Mouse (Mus musculus) forebrain, embryonic 16.5 days (tissue): Measurements from ENCODE around the gene Gm11541. TPM values are rescaled to one million over a fixed set of nuclear protein-coding genes. Genes with fewer than 3 reads are reported as not detected.
"Not testable (repeated sequence)": the region's sequence is repeated elsewhere in the genome, so short reads cannot be mapped to it uniquely, and the experiment has no call there.

ENCODE experiments used
- ATAC-seq: fragments of 200-750 bp; cut with Nextera tagmentation; 2 replicates; pipeline ENCODE4 v1.8.0; 2017; ENCODE audit warnings: mild to moderate bottlenecking, moderate library complexity
- H3K27ac ChIP-seq: fragments of 300-500 bp; sonication (generic); 2 replicates; pipeline ENCODE4 v1.5.1; 2014; ENCODE audit warnings: low read length, control low read depth
- H3K27me3 ChIP-seq: fragments of 300-500 bp; sonication (generic); replicated peaks from 2 replicates; pipeline ENCODE4 v1.6.1; 2014; ENCODE audit warnings: low read length; ENCODE audit not compliant: control insufficient read depth, insufficient read depth
- H3K36me3 ChIP-seq: fragments of 300-500 bp; sonication (generic); 2 replicates; pipeline ENCODE4 v1.6.1; 2014; ENCODE audit not compliant: control insufficient read depth, insufficient read depth
- H3K4me1 ChIP-seq: fragments of 300-500 bp; sonication (generic); replicated peaks from 2 replicates; pipeline ENCODE4 v1.6.1; 2014; ENCODE audit warnings: low read length; ENCODE audit not compliant: control insufficient read depth, insufficient read depth
- H3K4me2 ChIP-seq: fragments of 300-500 bp; sonication (generic); 2 replicates; pipeline ENCODE4 v1.6.1; 2014; ENCODE audit warnings: mild to moderate bottlenecking, low read length, control low read depth
- H3K4me3 ChIP-seq: fragments of 300-500 bp; sonication (generic); replicated peaks from 2 replicates; pipeline ENCODE4 v1.5.1; 2014; ENCODE audit warnings: mild to moderate bottlenecking, low read length, control low read depth
- H3K9ac ChIP-seq: fragments of 300-500 bp; sonication (generic); replicated peaks from 2 replicates; pipeline ENCODE4 v1.6.1; 2014; ENCODE audit warnings: low read depth, low read length, control low read depth
- H3K9me3 ChIP-seq: fragments of 300-500 bp; sonication (generic); 2 replicates; pipeline ENCODE4 v1.6.1; 2016; ENCODE audit warnings: low read length; ENCODE audit not compliant: control insufficient read depth
- WGBS: fragments of 180-500 bp; shearing (Covaris S2); extraction: QIAGEN DNeasy Blood & Tissue Kit; methylation state at CpG from one replicate; pipeline ENCODE4 v1.1.7; 2014; 5-methylcytosine and 5-hydroxymethylcytosine counted together
- polyA plus RNA-seq: library from polyadenylated mRNA; unstranded; fragments of >200 nt; fragmentation: Nextera tagmentation; extraction: Ambion mirVana; gene quantifications from 2 replicates; pipeline ENCODE4 v1.2.1, GENCODE M21; 2015

Gene Gm11541
- polyA plus RNA-seq, 1 experiment from 2014 or later = not detected

DNA sequence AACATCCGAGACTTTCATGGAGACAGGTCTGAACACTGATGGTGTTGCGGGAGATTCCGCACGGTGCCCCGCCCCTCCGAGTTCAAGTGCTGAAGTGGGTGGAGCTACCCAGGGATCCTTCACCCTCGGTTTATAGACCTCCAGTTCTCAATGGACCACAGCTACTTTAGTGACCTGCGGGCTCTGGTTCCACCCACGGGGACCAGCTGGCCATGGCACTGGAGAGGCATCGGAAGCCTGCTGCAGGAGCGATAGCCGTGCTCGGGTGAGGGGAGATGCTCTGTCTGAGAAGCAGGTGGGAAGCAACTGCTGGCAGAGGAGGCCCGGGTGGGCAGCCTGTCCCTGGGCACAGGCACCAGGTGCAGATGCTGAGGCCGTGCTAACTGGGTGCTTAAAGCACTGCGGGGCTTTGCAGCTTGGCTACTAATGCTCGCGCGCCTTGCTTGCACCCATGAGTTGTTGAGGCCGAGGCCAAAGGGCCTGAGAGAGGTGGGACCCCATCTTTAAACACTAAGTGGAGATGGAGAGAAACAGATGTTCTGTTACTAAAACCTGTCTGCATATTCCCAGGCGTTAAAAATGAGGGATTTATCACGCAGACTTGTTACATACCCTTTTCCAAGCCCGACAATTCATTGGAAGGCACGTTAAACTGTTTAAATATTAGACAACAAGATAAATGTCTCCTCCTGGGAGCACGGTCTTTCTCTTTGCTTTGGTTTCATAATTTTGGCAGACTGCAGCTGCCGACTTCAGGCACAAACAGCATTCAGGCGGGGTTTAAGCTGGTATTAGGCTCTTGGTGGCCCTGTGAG, 2.7 kb downstream of the Gm11541 start:
- H3K9me3 ChIP-seq = no peaks in the 10 kb centered on the region
- H3K27me3 ChIP-seq = no peaks in the 10 kb centered on the region
- 68% methylated on average over 27 of the region's 27 CpGs for WGBS
- peaks cover 4% of the 10 kb centered on the region; the same call in 1 of the 2 replicates for H3K4me1 ChIP-seq
- no peak overlapping the region for H3K4me3 ChIP-seq
- no peak overlapping the region for H3K27ac ChIP-seq
- ATAC-seq = no peak
- no peak overlapping the region for H3K4me2 ChIP-seq
- H3K36me3 ChIP-seq = no peaks in the 10 kb centered on the region
- no peak overlapping the region for H3K9ac ChIP-seq

- H3K27ac ChIP-seq = no peak overlapping the region
These were observed 4.9 kb downstream of the Gm11541 start for GRCm38 (mm10) chr11:94699399-94699798.

GRCm38 (mm10) chr11:94697703-94698464, 6.4 kb downstream of the Gm11541 start:
- Histone ChIP-seq H3K36me3 (no peaks in the 10 kb centered on the region), H3K27me3 (no peaks in the 10 kb centered on the region), H3K9me3 (no peaks in the 10 kb centered on the region), H3K27ac (no peak overlapping the region), H3K4me3 (no peak overlapping the region), H3K4me2 (no peak overlapping the region), H3K4me1 (no peaks in the 10 kb centered on the region), H3K9ac (no peak overlapping the region)
- ATAC-seq = no peak
- 50% methylated on average over 13 of the region's 13 CpGs for WGBS

More at GRCm38 (mm10) chr11:94699399-94699798, 4.9 kb downstream of the Gm11541 start:
- H3K4me1 ChIP-seq = 0 out of 2 replicates have a peak, but pooled peaks cover 2% of the 10 kb centered on the region
- no peak overlapping the region for H3K9ac ChIP-seq
- H3K4me3 ChIP-seq = no peak overlapping the region
- no peak for ATAC-seq
- no peaks in the 10 kb centered on the region for H3K27me3 ChIP-seq
- H3K4me2 ChIP-seq = no peak overlapping the region
- WGBS = 94% methylated on average over 3 of the region's 3 CpGs
- H3K9me3 ChIP-seq = no peaks in the 10 kb centered on the region
- H3K36me3 ChIP-seq = no peaks in the 10 kb centered on the region

DNA sequence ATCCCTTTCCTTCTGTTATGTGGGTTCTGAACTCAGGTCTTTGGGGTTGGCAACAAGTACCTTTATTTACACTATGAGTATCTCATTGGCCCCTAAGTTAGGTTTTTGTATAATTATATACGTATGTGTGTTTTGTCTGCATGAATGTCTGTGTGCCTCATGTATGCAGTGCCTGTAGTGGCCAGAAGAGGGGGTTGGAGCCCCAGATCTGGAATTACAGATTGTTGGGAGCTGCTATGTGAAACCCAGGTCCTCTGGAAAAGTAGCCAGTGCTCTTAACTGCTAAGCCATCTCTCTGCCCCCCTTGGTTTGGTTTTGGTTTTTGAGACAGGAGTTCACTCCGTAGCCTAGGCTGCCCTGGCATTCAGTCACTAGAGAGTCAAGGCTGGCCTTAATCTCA, 7.2 kb downstream of the Gm11541 start:
- 93% methylated on average over 2 of the region's 2 CpGs for WGBS
- Histone ChIP-seq H3K4me3 (no peak overlapping the region), H3K9ac (no peak overlapping the region), H3K36me3 (no peaks in the 10 kb centered on the region), H3K4me2 (no peak overlapping the region), H3K27me3 (no peaks in the 10 kb centered on the region), H3K27ac (no peak overlapping the region), H3K4me1 (no peaks in the 10 kb centered on the region), H3K9me3 (no peaks in the 10 kb centered on the region)
- no peak for ATAC-seq

DNA sequence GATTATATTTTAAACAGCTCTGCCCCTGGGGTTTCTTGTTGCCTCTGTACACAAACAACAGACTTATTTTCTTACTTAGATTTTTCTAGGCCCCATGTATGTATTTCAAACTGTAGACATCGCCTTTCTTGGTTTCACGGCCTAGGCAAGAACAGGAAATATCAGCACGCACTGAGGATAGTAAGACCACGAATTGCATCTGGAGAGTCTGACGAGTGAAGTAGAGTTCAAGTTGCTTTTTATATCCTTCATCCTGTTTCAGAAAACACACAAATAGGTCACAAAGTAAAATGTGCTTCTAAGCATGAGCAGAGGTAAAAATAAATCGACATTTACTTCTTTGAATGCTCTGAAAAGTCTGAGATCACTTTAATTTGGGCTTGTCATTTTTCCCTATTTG, 8.8 kb downstream of the Gm11541 start:
- H3K27ac ChIP-seq = no peak overlapping the region
- no peak overlapping the region for H3K9ac ChIP-seq
- no peak for ATAC-seq
- H3K9me3 ChIP-seq = no peaks in the 10 kb centered on the region
- no peaks in the 10 kb centered on the region for H3K36me3 ChIP-seq
- H3K4me2 ChIP-seq = no peak overlapping the region
- no peak overlapping the region for H3K4me3 ChIP-seq
- 84% methylated on average over 6 of the region's 6 CpGs for WGBS
- H3K4me1 ChIP-seq = no peaks in the 10 kb centered on the region
- H3K27me3 ChIP-seq = no peaks in the 10 kb centered on the region

- not testable (repeated sequence) for H3K27me3 ChIP-seq, H3K36me3 ChIP-seq, H3K9ac ChIP-seq, H3K9me3 ChIP-seq, H3K27ac ChIP-seq, H3K4me2 ChIP-seq, H3K4me3 ChIP-seq, ATAC-seq, H3K4me1 ChIP-seq
These were observed 11.8 kb downstream of the Gm11541 start for GRCm38 (mm10) chr11:94692502-94692901.

- no peak overlapping the region for H3K4me3 ChIP-seq
- H3K27me3 ChIP-seq = no peaks in the 10 kb centered on the region
- no peaks in the 10 kb centered on the region for H3K4me1 ChIP-seq
- no peaks in the 10 kb centered on the region for H3K36me3 ChIP-seq
- no peaks in the 10 kb centered on the region for H3K9me3 ChIP-seq
- no peak overlapping the region for H3K9ac ChIP-seq
- no peak for ATAC-seq
- 84% methylated on average over 6 of the region's 6 CpGs for WGBS
- H3K4me2 ChIP-seq = no peak overlapping the region
- H3K27ac ChIP-seq = no peak overlapping the region
These were observed 17.1 kb downstream of the Gm11541 start for GRCm38 (mm10) chr11:94687178-94687577.

DNA sequence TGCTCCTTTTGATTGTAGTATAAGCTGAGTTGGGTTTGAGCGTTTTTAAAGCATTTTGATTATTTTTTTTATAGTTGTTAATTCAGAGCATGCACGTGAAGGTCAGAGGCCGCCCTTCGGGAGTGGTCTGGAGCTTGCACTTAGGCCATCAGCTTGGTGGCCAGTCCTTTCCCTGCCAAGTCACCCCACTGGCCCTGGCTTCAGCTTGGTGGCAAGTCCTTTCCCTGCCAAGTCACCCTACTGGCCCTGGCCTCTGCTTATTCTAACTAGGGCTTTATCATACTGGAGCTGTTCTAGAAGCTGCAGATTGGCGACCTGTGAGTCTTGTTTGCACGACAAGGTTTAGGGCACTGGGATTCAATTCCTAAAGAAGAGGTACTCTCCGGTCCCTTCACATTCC, 21.9 kb downstream of the Gm11541 start:
- H3K36me3 ChIP-seq = no peaks in the 10 kb centered on the region
- peaks cover 6% of the 10 kb centered on the region for H3K4me1 ChIP-seq
- no peak overlapping the region for H3K9ac ChIP-seq
- H3K27me3 ChIP-seq = no peaks in the 10 kb centered on the region
- ATAC-seq = no peak
- no peak overlapping the region for H3K4me2 ChIP-seq
- no peak overlapping the region for H3K27ac ChIP-seq
- no peaks in the 10 kb centered on the region for H3K9me3 ChIP-seq
- 90% methylated on average over 7 of the region's 7 CpGs for WGBS
- no peak overlapping the region for H3K4me3 ChIP-seq

DNA sequence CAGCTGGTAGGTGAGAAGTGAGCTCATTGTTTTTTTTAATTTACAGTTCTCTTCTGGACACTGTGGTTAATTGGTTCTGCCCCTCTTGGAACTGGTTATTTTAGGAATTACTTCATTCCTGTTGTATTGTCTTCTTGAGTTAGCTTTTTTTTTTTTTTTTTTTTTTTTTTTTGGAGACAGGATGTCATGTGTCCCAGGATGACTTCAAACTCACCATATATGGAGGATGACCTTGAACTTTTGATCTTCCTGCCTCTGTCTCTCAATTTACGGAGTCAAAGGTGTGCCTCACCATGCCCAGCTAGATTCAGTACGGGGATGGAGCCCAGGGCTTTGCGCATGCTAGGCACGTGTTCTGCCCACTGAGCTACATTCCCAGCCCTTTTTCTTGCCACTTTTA, 22.7 kb downstream of the Gm11541 start:
- Histone ChIP-seq H3K4me1 (peaks cover 7% of the 10 kb centered on the region), H3K4me2 (no peak overlapping the region), H3K9me3 (no peaks in the 10 kb centered on the region), H3K36me3 (no peaks in the 10 kb centered on the region), H3K4me3 (no peak overlapping the region), H3K9ac (no peak overlapping the region), H3K27ac (no peak overlapping the region), H3K27me3 (no peaks in the 10 kb centered on the region)
- WGBS = 86% methylated on average over 4 of the region's 4 CpGs
- ATAC-seq = no peak
